Mouse (Mus musculus) intestine, embryonic 14.5 days (tissue): Measurements from ENCODE around the gene Hoxa6. TPM values are rescaled to one million over a fixed set of nuclear protein-coding genes. Genes with fewer than 3 reads are reported as not detected.

Source experiments
- ATAC-seq: fragments of 200-750 bp; cut with Nextera tagmentation; replicated peaks from 2 replicates; pipeline ENCODE4 v1.8.0; 2017; ENCODE audit warnings: low read depth, moderate number of reproducible peaks, moderate TSS enrichment, moderate library complexity; ENCODE audit not compliant: low FRiP score, low TSS enrichment
- DNase-seq: peaks from one replicate; pipeline ENCODE4 v3.0.0-alpha.2; 2018; ENCODE audit warnings: low spot score
- H3K27ac ChIP-seq: fragments of 300-500 bp; sonication (generic); 2 replicates; pipeline ENCODE4 v1.5.1; 2014; ENCODE audit warnings: low read depth, mild to moderate bottlenecking, control low read depth
- H3K27me3 ChIP-seq: fragments of 300-500 bp; sonication (generic); replicated peaks from 2 replicates; pipeline ENCODE4 v1.6.1; 2014; ENCODE audit warnings: low read length, control low read depth; ENCODE audit not compliant: control insufficient read depth, insufficient read depth
- H3K36me3 ChIP-seq: fragments of 300-500 bp; sonication (generic); 2 replicates; pipeline ENCODE4 v1.6.1; 2014; ENCODE audit warnings: low read length, control low read depth; ENCODE audit not compliant: control insufficient read depth, insufficient read depth
- H3K4me1 ChIP-seq: fragments of 300-500 bp; sonication (generic); replicated peaks from 2 replicates; pipeline ENCODE4 v1.6.1; 2014; ENCODE audit warnings: low read length, control low read depth, mixed read lengths; ENCODE audit not compliant: control insufficient read depth, insufficient read depth
- H3K4me2 ChIP-seq: fragments of 300-500 bp; sonication (generic); 2 replicates; pipeline ENCODE4 v1.6.1; 2014; ENCODE audit warnings: low read length
- H3K4me3 ChIP-seq: fragments of 300-500 bp; sonication (generic); 2 replicates; pipeline ENCODE4 v1.5.1; 2014; ENCODE audit warnings: low read depth, low read length, control low read depth, mixed read lengths
- H3K9ac ChIP-seq: fragments of 300-500 bp; sonication (generic); 2 replicates; pipeline ENCODE4 v1.6.1; 2014; ENCODE audit warnings: mild to moderate bottlenecking, low read length
- H3K9me3 ChIP-seq: fragments of 300-500 bp; sonication (generic); 2 replicates; pipeline ENCODE4 v1.6.1; 2016; ENCODE audit warnings: low read length, control low read depth; ENCODE audit not compliant: control insufficient read depth
- WGBS: fragments of 180-500 bp; shearing (Covaris S2); extraction: QIAGEN DNeasy Blood & Tissue Kit; methylation state at CpG from one replicate; pipeline ENCODE4 v1.1.7; 2014; 5-methylcytosine and 5-hydroxymethylcytosine counted together
- polyA plus RNA-seq: library from polyadenylated mRNA; unstranded; fragments of >200 nt; fragmentation: Nextera tagmentation; extraction: Ambion mirVana; gene quantifications from 2 replicates; pipeline ENCODE4 v1.2.1, GENCODE M21; 2014

Hoxa6 gene
- polyA plus RNA-seq, 1 experiment from 2014 or later: 2.5 TPM

GRCm38 (mm10) chr6:52177061-52177735, 31.3 kb downstream of the Hoxa6 start, which contains the start of gene 5730596B20Rik:
TSS of gene 5730596B20Rik (plus strand) at chr6:52177498.
- Histone ChIP-seq H3K27ac (peak within 1 kb of the TSS; percentile 97), H3K27me3 (no peaks in the 10 kb centered on the region), H3K4me1 (peaks cover 26% of the 10 kb centered on the region), H3K9me3 (no peaks in the 10 kb centered on the region), H3K36me3 (0 out of 2 replicates have a peak, but pooled peaks cover 9% of the 10 kb centered on the region), H3K4me2 (peak within 1 kb of the TSS; percentile 70), H3K4me3 (peak within 1 kb of the TSS; percentile 61), H3K9ac (peak within 1 kb of the TSS; percentile 85)
- ATAC-seq (no peak), DNase-seq (peak; percentile 84)
- 1% methylated on average over 36 of the region's 36 CpGs for WGBS

GRCm38 (mm10) chr6:52176391-52176790, 32.1 kb downstream of the Hoxa6 start:
- DNase-seq (peak; percentile 71), ATAC-seq (no peak)
- peaks cover 27% of the 10 kb centered on the region for H3K4me1 ChIP-seq
- no peaks in the 10 kb centered on the region for H3K9me3 ChIP-seq
- no peaks in the 10 kb centered on the region for H3K27me3 ChIP-seq
- H3K36me3 ChIP-seq: 0 out of 2 replicates have a peak, but pooled peaks cover 4% of the 10 kb centered on the region
- 2% methylated on average over 6 of the region's 6 CpGs for WGBS
- H3K4me2 ChIP-seq: peak overlapping the region; percentile 70
- peak overlapping the region; percentile 61 for H3K4me3 ChIP-seq
- peak overlapping the region; percentile 97 for H3K27ac ChIP-seq
- H3K9ac ChIP-seq: peak overlapping the region; percentile 85

GRCm38 (mm10) chr6:52175864-52176263, 32.7 kb downstream of the Hoxa6 start:
- Histone ChIP-seq H3K4me1 (peaks cover 26% of the 10 kb centered on the region), H3K4me3 (peak overlapping the region; percentile 61), H3K9ac (peak overlapping the region; percentile 85), H3K36me3 (0 out of 2 replicates have a peak, but pooled peaks cover 4% of the 10 kb centered on the region), H3K27me3 (no peaks in the 10 kb centered on the region), H3K4me2 (peak overlapping the region; percentile 70), H3K9me3 (no peaks in the 10 kb centered on the region), H3K27ac (peak overlapping the region; percentile 97)
- under 1% methylated on average over 26 of the region's 35 CpGs for WGBS
- ATAC-seq (peak; percentile 48), DNase-seq (peak; percentile 84)

GRCm38 (mm10) chr6:52174968-52175751, 33.4 kb downstream of the Hoxa6 start:
- Histone ChIP-seq H3K27ac (peak overlapping the region; percentile 97), H3K27me3 (no peaks in the 10 kb centered on the region), H3K4me2 (peak overlapping the region; percentile 70), H3K4me3 (peak overlapping the region; percentile 61), H3K4me1 (peaks cover 26% of the 10 kb centered on the region), H3K36me3 (0 out of 2 replicates have a peak, but pooled peaks cover 4% of the 10 kb centered on the region), H3K9ac (peak overlapping the region; percentile 85), H3K9me3 (no peaks in the 10 kb centered on the region)
- ATAC-seq (peak; percentile 77), DNase-seq (peak; percentile 90)
- WGBS: 2% methylated on average over 40 of the region's 41 CpGs

GRCm38 (mm10) chr6:52173648-52174047, 34.9 kb downstream of the Hoxa6 start:
- peak overlapping the region; percentile 70 for H3K4me2 ChIP-seq
- WGBS: 3% methylated on average over 4 of the region's 4 CpGs
- no peaks in the 10 kb centered on the region for H3K27me3 ChIP-seq
- H3K4me3 ChIP-seq: peak overlapping the region; percentile 61
- DNase-seq: peak; percentile 62
- peaks cover 29% of the 10 kb centered on the region for H3K4me1 ChIP-seq
- no peaks in the 10 kb centered on the region for H3K36me3 ChIP-seq
- H3K27ac ChIP-seq: peak overlapping the region; percentile 88
- peak overlapping the region; percentile 85 for H3K9ac ChIP-seq
- ATAC-seq: no peak
- no peaks in the 10 kb centered on the region for H3K9me3 ChIP-seq

- ATAC-seq (peak; percentile 64), DNase-seq (peak; percentile 96)
- peak overlapping the region; percentile 61 for H3K4me3 ChIP-seq
- H3K9me3 ChIP-seq: no peaks in the 10 kb centered on the region
- H3K27me3 ChIP-seq: 0 out of 2 replicates have a peak, but pooled peaks cover 6% of the 10 kb centered on the region
- H3K9ac ChIP-seq: peak overlapping the region; percentile 85
- H3K27ac ChIP-seq: peak overlapping the region; percentile 88
- 2% methylated on average over 35 of the region's 35 CpGs for WGBS
- H3K4me1 ChIP-seq: peaks cover 38% of the 10 kb centered on the region
- H3K4me2 ChIP-seq: peak overlapping the region; percentile 70
- H3K36me3 ChIP-seq: no peaks in the 10 kb centered on the region
Measured at GRCm38 (mm10) chr6:52172501-52172900, 36.0 kb downstream of the Hoxa6 start.

GRCm38 (mm10) chr6:52171938-52172337, 36.6 kb downstream of the Hoxa6 start:
- Histone ChIP-seq H3K27me3 (0 out of 2 replicates have a peak, but pooled peaks cover 6% of the 10 kb centered on the region), H3K4me3 (peak overlapping the region; percentile 61), H3K36me3 (no peaks in the 10 kb centered on the region), H3K4me1 (peaks cover 38% of the 10 kb centered on the region), H3K4me2 (peak overlapping the region; percentile 70), H3K9ac (peak overlapping the region; percentile 85), H3K9me3 (no peaks in the 10 kb centered on the region), H3K27ac (peak overlapping the region; percentile 88)
- ATAC-seq (no peak), DNase-seq (no peak)
- 11% methylated on average over 7 of the region's 7 CpGs for WGBS

GRCm38 (mm10) chr6:52171331-52171730, 37.2 kb downstream of the Hoxa6 start:
- H3K36me3 ChIP-seq: no peaks in the 10 kb centered on the region
- DNase-seq: peak; percentile 76
- 27% methylated on average over 4 of the region's 4 CpGs for WGBS

More at GRCm38 (mm10) chr6:52171331-52171730, 37.2 kb downstream of the Hoxa6 start:
- Histone ChIP-seq H3K9me3 (no peaks in the 10 kb centered on the region), H3K4me1 (peaks cover 38% of the 10 kb centered on the region), H3K27me3 (0 out of 2 replicates have a peak, but pooled peaks cover 8% of the 10 kb centered on the region), H3K4me3 (no peak overlapping the region), H3K9ac (peak overlapping the region; percentile 87; the same call in 1 of the 2 replicates), H3K27ac (peak overlapping the region; percentile 88), H3K4me2 (peak overlapping the region; percentile 70)
- no peak for ATAC-seq
